Mouse (Mus musculus) CH12F3 (cell line): ENCODE measurements around the gene Cmtm4.
"Not testable (repeated sequence)": the region's sequence is repeated elsewhere in the genome, so short reads cannot be mapped to it uniquely, and the experiment has no call there.

Source experiments
- in situ Hi-C: fragments of 300-500 bp; cut with MboI; formaldehyde crosslinking; loops from 2 replicates; pipeline ENCODE4 v1.14.3; 2020; ENCODE audit warnings: low sequenced_read_pairs

Gene Cmtm4

DNA sequence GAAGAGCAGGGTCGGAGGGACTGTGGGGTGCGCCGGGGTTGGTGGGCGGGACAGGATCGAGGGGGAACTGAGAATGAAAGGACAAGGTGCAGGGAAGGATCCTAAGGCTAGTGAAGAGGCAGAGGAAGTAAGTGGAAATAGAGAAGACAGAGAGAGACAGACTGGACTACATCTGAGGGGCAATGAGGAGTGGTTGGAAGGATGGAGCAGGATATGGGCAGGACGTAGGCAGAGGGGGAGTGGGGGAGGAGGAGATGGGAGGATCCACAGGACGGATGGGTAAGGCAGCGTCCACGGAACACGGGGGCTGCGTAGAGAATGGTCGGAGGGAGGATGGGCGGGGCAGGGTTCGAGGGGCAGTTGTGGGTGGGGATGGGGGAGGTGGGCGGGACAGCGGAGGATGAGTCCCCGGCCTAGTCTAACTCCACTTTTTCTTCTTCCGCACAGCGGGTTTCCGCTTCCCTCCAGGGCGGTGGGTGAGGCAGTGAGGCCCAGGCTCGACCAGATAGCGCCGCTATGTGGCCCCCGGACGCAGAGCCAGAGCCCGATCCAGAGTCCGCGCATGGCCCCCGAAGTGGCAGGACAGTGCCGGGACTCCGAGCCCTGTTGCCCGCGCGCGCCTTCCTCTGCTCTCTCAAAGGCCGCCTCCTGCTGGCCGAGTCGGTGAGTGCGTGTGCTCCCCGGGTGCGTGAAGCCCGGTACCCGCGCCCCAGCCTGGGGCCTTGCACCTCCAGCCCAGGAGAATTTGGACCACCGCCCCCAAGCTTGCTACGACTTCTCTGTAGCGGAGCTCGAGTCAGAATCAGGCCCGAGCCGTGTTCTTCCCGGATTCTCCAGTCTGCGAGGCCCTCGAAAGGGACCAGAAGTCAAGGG is 55.1 kb downstream of the Cmtm4 start:
- in situ Hi-C loops, result no loop called here

- in situ Hi-C loops, result no loop called here
Measured at GRCm38 (mm10) chr8:104339983-104340232, 55.7 kb downstream of the Cmtm4 start.

- in situ Hi-C loops, result no loop called here
Measured at GRCm38 (mm10) chr8:104339229-104339982, 56.2 kb downstream of the Cmtm4 start, which contains the start of gene Cmtm3. TSS of gene Cmtm3 (plus strand) at chr8:104339410.

- in situ Hi-C loops, result no loop called here
Measured at GRCm38 (mm10) chr8:104337890-104338289, 57.7 kb downstream of the Cmtm4 start.

GRCm38 (mm10) chr8:104336806-104337205 is 58.8 kb downstream of the Cmtm4 start:
- in situ Hi-C loops, result no loop called here

DNA sequence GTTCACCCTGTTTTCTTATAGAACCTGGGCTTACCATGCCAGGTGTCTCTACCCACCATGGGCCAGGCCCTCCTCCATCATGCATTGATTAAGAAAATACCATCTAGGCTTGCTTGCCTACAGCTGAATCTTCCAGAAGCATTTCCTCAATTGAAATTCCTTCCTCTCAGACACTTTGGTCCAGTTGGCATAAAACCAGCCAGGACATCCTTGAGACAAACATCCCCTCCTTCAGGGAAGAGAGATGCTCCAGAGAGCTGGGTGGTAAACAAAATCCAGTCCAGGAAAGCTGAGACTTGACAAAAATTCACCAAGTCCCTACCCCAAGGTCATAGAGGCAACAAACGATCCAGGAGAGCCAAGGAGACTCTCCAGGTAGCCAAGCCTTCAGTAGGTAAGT is 61.4 kb downstream of the Cmtm4 start:
- in situ Hi-C loops, result no loop called here

DNA sequence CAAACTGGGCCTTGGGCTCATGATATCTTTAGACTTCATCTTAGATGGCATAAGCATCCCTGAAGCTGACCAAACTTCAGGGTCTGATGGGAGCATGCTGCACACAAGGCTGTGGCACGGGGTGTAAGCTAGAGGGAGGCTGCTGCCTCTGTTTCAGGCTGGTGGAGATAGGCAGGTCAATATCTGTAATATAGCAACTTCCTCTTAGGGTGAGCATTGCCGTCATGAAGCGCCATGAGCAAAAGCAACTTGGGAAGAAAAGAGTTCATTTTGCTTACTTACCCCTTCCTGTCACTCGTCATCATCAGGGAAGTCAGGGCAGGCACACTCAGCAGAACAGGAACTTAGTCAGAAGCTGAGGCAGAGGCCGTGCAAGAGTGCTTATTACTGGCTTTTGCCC is 61.8 kb downstream of the Cmtm4 start:
- in situ Hi-C loops, result no loop called here

DNA sequence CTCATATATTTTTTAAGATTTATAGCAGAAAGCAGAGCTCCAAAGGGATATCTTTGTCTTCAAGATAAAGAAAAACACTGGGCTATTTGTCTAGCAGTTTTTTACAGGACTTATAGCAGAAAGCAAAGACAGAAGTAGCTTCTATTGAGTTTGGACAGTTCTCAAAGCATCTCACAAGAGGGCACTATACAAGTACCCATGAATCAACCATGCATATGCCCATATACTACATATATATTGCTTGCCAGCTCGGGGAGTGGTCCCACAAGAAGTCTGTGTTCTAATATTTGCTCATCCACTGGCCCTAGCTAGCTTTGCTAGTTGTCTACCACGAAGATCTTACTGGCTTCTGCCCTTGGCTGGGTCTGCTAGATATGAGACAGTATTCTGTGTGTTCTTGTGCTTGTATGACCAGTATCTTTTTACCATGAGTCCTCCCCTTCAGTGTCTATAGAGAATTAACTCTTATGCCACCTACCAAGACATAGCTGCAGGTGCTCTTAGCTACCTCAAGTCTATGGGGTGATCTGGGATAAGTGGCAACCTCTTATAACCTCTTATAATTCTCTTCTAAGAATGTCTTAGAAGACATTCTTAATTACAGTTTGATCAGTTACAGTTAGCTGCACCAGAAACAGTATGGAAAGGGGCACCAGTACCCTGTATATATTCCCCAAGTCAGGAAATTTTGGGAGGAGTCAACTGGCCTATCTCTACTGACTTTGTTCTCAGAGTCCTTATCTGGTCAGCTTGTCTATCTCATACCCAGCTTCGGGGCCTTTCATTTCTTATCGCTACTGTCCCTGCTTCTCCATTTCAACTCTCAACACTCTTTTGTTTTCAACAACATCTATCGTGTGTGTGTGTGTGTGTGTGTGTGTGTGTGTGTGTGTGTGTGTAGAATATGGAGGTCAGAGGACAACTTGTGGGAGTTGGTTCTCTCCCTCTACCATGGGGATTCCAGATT is 62.7 kb downstream of the Cmtm4 start:
- in situ Hi-C loops, result no loop called here

- in situ Hi-C loops, result not testable (repeated sequence)
Measured at GRCm38 (mm10) chr8:104321930-104322329, 73.7 kb downstream of the Cmtm4 start, which contains the start of gene Cmtm2b. TSS of gene Cmtm2b (plus strand) at chr8:104322230.

DNA sequence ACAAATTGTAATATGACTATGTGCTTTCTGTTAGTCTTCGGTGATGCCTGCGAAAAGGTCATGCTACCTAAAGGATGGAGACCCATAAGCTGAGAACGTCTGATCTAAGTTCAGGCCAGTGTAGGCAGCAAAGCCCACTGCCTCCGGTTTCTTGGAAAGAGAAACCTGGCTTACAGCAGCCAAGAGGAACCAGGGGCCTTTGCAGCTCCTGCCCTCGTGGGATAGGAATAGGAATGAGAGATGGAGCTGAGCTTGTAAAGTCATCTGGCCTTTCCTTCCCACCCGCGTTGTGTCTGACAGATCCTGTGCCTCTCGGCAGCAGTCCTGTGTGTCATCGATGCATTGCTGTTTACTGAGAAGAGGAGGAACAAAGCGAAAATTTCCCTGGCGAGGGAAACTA is 74.3 kb downstream of the Cmtm4 start, which contains the start of gene Gm11020:
Gene Gm11020 (plus strand): TSS at position 301 of the 400 bp plus-strand sequence.
- in situ Hi-C loops, result not testable (repeated sequence)

DNA sequence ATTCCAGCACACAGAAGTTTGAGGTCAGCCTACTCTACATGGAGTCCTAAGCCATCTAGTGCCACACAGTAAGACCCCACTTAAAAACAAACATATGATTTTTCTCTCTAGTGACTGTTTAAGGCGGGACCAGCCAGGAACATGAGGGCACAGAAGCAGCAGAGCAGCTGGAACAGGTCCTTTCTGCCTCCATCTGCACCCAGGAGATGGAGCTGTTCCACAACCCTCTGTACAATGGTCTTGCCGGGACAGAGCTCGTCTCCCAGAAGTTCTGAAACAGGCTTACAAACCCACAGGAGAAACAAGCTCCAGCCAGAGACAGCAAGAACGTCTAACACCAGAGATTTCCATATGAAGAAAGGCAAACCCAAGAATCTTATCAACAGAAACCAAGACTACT is 82.3 kb downstream of the Cmtm4 start:
- in situ Hi-C loops, result no loop called here

DNA sequence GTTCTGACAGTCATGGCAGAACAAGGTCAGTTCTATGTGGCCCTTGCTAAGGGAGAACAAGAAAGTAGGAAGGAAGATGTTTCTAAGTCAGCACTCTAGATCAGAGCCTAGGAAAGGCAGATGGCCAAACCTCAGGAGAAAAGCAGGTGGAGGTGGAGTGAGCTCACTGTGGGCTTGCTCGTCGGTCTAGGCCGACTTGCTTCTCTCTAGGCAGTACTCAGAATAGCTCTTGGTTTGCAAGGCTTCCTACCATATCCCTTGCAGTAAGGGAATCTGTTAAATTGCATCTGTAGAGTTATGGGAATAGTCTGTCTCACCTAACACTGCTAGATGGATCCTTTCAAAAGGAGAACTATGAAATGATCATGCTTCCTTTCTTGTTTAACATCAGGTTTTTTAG is 83.6 kb downstream of the Cmtm4 start:
- in situ Hi-C loops, result not testable (repeated sequence)

- in situ Hi-C loops, result not testable (repeated sequence)
Measured at GRCm38 (mm10) chr8:104309441-104310155, 86.0 kb downstream of the Cmtm4 start, which contains the start of the genes Gm45711 and Cmtm1. TSS of gene Gm45711 (minus strand) at chr8:104310081. TSS of gene Cmtm1 (minus strand) at chr8:104310145.

DNA sequence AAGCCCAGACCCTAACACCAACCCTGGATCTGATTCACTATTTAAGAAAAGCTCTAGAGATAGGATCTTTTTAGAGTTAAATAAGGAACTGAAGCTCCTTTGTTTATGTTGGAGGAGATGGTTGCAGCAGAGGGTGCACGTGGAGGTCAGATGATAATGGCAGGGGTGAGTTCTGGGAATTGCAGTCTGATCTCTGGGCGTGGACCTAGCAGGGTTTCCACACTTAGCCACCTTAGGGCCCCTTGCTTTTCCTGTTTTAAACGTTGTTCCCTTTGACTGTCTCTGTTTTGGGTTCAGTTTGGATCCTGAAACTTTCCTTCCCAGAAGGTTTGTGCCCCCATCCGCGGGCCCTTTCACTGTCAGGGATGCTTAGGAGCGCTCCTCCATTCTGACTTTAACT is 87.3 kb downstream of the Cmtm4 start:
- in situ Hi-C loops, result not testable (repeated sequence)

DNA sequence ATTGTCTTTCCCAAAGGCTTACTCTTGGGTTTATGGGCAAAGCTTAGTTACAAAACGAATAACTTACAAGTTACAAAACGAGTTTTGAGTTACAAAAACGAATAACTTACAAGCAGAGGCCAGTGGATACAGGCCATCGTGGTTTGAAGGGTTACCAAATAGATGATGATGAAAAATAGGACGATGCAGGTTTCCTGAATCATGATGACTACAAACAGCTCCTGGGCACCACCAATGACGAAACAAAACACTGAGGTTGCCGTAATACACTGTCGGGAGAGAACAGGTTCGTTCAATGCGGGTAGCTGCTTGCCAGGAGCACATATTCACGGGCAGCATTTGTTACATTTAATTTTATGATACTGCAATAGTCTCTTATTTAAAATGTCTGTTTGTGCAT is 90.6 kb downstream of the Cmtm4 start:
- in situ Hi-C loops, result no loop called here

DNA sequence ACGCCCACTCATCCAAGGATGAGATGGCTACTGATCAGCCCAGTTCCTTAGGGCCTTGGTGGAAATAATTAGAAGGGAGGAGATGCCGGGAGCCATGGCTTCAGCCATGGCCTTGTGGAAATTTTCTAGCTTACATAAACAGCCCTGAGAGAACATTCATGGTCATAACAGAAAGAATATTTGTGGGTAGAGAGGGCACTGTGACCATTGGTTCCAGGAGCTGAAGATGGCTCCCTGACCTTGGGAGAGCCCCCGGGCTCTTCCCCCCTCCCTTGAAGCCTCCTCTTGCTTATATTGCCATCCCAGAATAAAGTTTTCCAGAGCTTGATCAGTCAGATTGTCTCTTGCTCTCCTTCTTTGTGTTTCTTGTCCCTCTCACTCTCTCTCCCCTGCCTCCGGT is 93.1 kb downstream of the Cmtm4 start:
- in situ Hi-C loops, result not testable (repeated sequence)

- in situ Hi-C loops, result not testable (repeated sequence)
Measured at GRCm38 (mm10) chr8:104301577-104301976, 94.0 kb downstream of the Cmtm4 start.
